Comparison of ENCODE assay signal across 9 mouse cellular contexts in genomic region chr11:112870201-112871035, GRCm38 (mm10).
DNase-seq lines count a peak whose midpoint lies in the region; ATAC-seq and TF ChIP-seq lines count a peak whose summit lies in the region.
"Had no signal": no experiment of that assay in that cellular context is flagged by ENCODE, and none has a peak within 500 bp of the region (broad histone marks: within the 10 kb centered on the region; RNA-seq: fewer than 3 reads in every experiment).

No protein-coding gene starts in this region.

- H3K9ac ChIP-seq in intestine, embryonic 14.5 days (ENCODE audit: low read length) = no peak overlapping the region
- H3K9ac ChIP-seq in intestine, postnatal 0 days (ENCODE audit: low read depth, low read length) = no peak overlapping the region
- H3K9ac ChIP-seq in forebrain, embryonic 14.5 days (ENCODE audit: low read length) = peak overlapping the region; percentile 53
- peak overlapping the region; percentile 8 for H3K9ac ChIP-seq in midbrain, embryonic 13.5 days (replicated peaks)
- H3K9ac ChIP-seq: liver, embryonic 13.5 days had no signal

- peaks cover 8% of the 10 kb centered on the region for H3K4me1 ChIP-seq in intestine, embryonic 14.5 days (replicated peaks; ENCODE audit: control insufficient read depth, insufficient read depth, low read length)
- H3K4me1 ChIP-seq in intestine, postnatal 0 days (replicated peaks; ENCODE audit: control insufficient read depth, insufficient read depth, low read length) = peaks cover 5% of the 10 kb centered on the region; the same call in 1 of the 2 replicates
- peaks cover 41% of the 10 kb centered on the region for H3K4me1 ChIP-seq in forebrain, embryonic 14.5 days (ENCODE audit: control insufficient read depth, insufficient read depth, low read length)
- H3K4me1 ChIP-seq in midbrain, embryonic 13.5 days (replicated peaks) = peaks cover 50% of the 10 kb centered on the region
- H3K4me1 ChIP-seq: liver, embryonic 13.5 days had no signal

- WGBS in intestine, embryonic 14.5 days = 8% methylated on average over 17 of the region's 17 CpGs
- WGBS in intestine, postnatal 0 days = 36% methylated on average over 17 of the region's 17 CpGs
- under 1% methylated on average over 17 of the region's 17 CpGs for WGBS in forebrain, embryonic 14.5 days
- 0% methylated on average over 17 of the region's 17 CpGs for WGBS in midbrain, embryonic 13.5 days

- no peak for ATAC-seq in intestine, embryonic 14.5 days (replicated peaks; ENCODE audit: low FRiP score, low TSS enrichment, low read depth)
- ATAC-seq in intestine, postnatal 0 days = no peak
- ATAC-seq in forebrain, embryonic 14.5 days = peak; percentile 89
- peak; percentile 99 for ATAC-seq in midbrain, embryonic 13.5 days

- DNase-seq in intestine, embryonic 14.5 days (ENCODE audit: low spot score) = no peak
- DNase-seq in ZHBTc4 (ENCODE audit: low read depth, low spot score) (peak; percentile 71), liver (no peak)
- DNase-seq in forebrain, embryonic 14.5 days (ENCODE audit: low spot score) = peak; percentile 88
- no peak for DNase-seq in adrenal gland, postnatal 4 days (ENCODE audit: low spot score in 2 of 2)
- no peak for DNase-seq in adrenal gland, adult 2 months
- DNase-seq: liver, embryonic 13.5 days had no signal

- no peaks in the 10 kb centered on the region; the same call in 1 of the 2 replicates for H3K9me3 ChIP-seq in intestine, embryonic 14.5 days (ENCODE audit: control insufficient read depth, low read length)
- H3K9me3 ChIP-seq in intestine, postnatal 0 days (ENCODE audit: control insufficient read depth) = no peaks in the 10 kb centered on the region
- H3K9me3 ChIP-seq in forebrain, embryonic 14.5 days (replicated peaks; ENCODE audit: control insufficient read depth, low read length) = no peaks in the 10 kb centered on the region
- H3K9me3 ChIP-seq in midbrain, embryonic 13.5 days = no peaks in the 10 kb centered on the region
- H3K9me3 ChIP-seq: liver, embryonic 13.5 days had no signal

- TF ChIP-seq CTCF in intestine, postnatal 0 days (IDR thresholded peaks at IDR 0.05; ENCODE audit: low read depth) = no peak

- no peak overlapping the region for H3K27ac ChIP-seq in intestine, embryonic 14.5 days (ENCODE audit: low read depth)
- no peak overlapping the region for H3K27ac ChIP-seq in intestine, postnatal 0 days (ENCODE audit: low read depth, low read length)
- peak overlapping the region; percentile 77 for H3K27ac ChIP-seq in forebrain, embryonic 14.5 days (ENCODE audit: low read depth, low read length)
- H3K27ac ChIP-seq in midbrain, embryonic 13.5 days = peak overlapping the region; percentile 89
- H3K27ac ChIP-seq: liver, embryonic 13.5 days had no signal

- no peak overlapping the region for H3K4me3 ChIP-seq in intestine, embryonic 14.5 days (ENCODE audit: low read depth, low read length)
- H3K4me3 ChIP-seq in intestine, postnatal 0 days (ENCODE audit: low read depth, low read length) = no peak overlapping the region
- peak overlapping the region; percentile 4 for H3K4me3 ChIP-seq in forebrain, embryonic 14.5 days (ENCODE audit: low read depth, low read length)
- peak overlapping the region; percentile 16; the same call in 1 of the 2 replicates for H3K4me3 ChIP-seq in midbrain, embryonic 13.5 days (replicated peaks)
- H3K4me3 ChIP-seq: liver, embryonic 13.5 days had no signal

- H3K4me2 ChIP-seq in intestine, embryonic 14.5 days (ENCODE audit: low read length) = peak overlapping the region; percentile 42
- H3K4me2 ChIP-seq in intestine, postnatal 0 days (replicated peaks; ENCODE audit: low read depth) = no peak overlapping the region; the same call in 1 of the 2 replicates
- peak overlapping the region; percentile 49 for H3K4me2 ChIP-seq in forebrain, embryonic 14.5 days (ENCODE audit: low read length)
- H3K4me2 ChIP-seq in midbrain, embryonic 13.5 days (replicated peaks) = peak overlapping the region; percentile 42
- H3K4me2 ChIP-seq: liver, embryonic 13.5 days had no signal

- no peaks in the 10 kb centered on the region for H3K27me3 ChIP-seq in intestine, embryonic 14.5 days (replicated peaks; ENCODE audit: control insufficient read depth, insufficient read depth, low read length)
- no peaks in the 10 kb centered on the region for H3K27me3 ChIP-seq in intestine, postnatal 0 days (replicated peaks; ENCODE audit: control insufficient read depth, insufficient read depth, low read length)
- H3K27me3 ChIP-seq in forebrain, embryonic 14.5 days (replicated peaks; ENCODE audit: control insufficient read depth, insufficient read depth, low read length) = no peaks in the 10 kb centered on the region
- no peaks in the 10 kb centered on the region for H3K27me3 ChIP-seq in midbrain, embryonic 13.5 days

- no peaks in the 10 kb centered on the region for H3K36me3 ChIP-seq in intestine, embryonic 14.5 days (ENCODE audit: control insufficient read depth, insufficient read depth, low read length)
- H3K36me3 ChIP-seq in intestine, postnatal 0 days (ENCODE audit: control insufficient read depth, insufficient read depth) = no peaks in the 10 kb centered on the region
- no peaks in the 10 kb centered on the region for H3K36me3 ChIP-seq in forebrain, embryonic 14.5 days (ENCODE audit: control insufficient read depth, insufficient read depth, low read length)
- no peaks in the 10 kb centered on the region for H3K36me3 ChIP-seq in midbrain, embryonic 13.5 days
- H3K36me3 ChIP-seq: liver, embryonic 13.5 days had no signal

Comparison
In these comparisons a context has a peak if more than half of its experiments do, and no peak if none do; other contexts are left out.
1. ATAC-seq: peak in forebrain, embryonic 14.5 days (single experiment) and midbrain, embryonic 13.5 days (single experiment); none in intestine, embryonic 14.5 days (single experiment) and intestine, postnatal 0 days (single experiment).
2. DNase-seq: peak in ZHBTc4 (single experiment) and forebrain, embryonic 14.5 days (single experiment); none in intestine, embryonic 14.5 days (single experiment), adrenal gland, postnatal 4 days (0 of 2), liver (single experiment) and adrenal gland, adult 2 months (single experiment).
3. H3K27ac ChIP-seq: peak in forebrain, embryonic 14.5 days (single experiment) and midbrain, embryonic 13.5 days (single experiment); none in intestine, embryonic 14.5 days (single experiment) and intestine, postnatal 0 days (single experiment).
4. H3K4me3 ChIP-seq: peak in forebrain, embryonic 14.5 days (single experiment) and midbrain, embryonic 13.5 days (single experiment); none in intestine, embryonic 14.5 days (single experiment) and intestine, postnatal 0 days (single experiment).
5. H3K9ac ChIP-seq: peak in forebrain, embryonic 14.5 days (single experiment) and midbrain, embryonic 13.5 days (single experiment); none in intestine, embryonic 14.5 days (single experiment) and intestine, postnatal 0 days (single experiment).